Mouse (Mus musculus): ENCODE data around the gene Kif26b. TPM values are rescaled to one million over a fixed set of nuclear protein-coding genes. Genes with fewer than 3 reads are reported as not detected.
A peak's percentile ranks its signal among the peaks of the same experiment; 100 is the strongest.

Gene Kif26b
- polyA plus RNA-seq, 1 experiment from 2014 or later = 1.8 TPM

DNA sequence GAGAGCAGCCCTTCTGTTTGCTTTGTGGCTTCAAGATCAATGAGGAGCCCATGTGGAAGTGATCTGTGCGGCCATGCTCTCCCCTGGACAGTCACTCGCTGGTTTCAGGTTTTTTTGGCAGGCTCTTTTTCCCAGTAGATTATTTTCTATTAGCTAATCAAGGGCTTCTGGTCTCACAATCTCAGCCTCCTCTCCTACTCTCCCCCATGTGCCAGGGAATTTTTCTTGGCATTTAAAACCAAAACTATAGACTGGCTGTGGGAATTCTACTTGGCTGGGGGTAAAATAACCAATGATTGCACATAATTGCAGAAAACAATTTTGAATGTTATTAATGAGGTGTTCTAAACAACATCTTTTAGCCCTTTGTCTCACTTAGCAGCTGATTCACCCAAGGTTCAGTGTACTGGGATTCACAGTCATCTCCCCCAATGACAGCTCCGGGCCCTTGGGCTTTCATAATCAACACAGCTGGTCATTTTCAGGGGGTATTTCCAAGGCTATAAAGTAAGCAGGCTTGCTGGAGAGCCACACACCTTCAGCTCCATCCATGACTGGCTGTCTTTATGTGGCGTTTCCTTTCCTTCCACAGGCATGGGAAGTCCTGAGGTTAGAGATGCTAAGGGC, 44.6 kb downstream of the Kif26b start:
- no peak overlapping the region for H3K4me3 ChIP-seq (replicated peaks; ENCODE audit: low read length)
- no peaks in the 10 kb centered on the region for H3K4me1 ChIP-seq (ENCODE audit: control insufficient read depth, insufficient read depth, low read length)
- no peak for ATAC-seq (ENCODE audit: insufficient read depth, low FRiP score)
- no peak overlapping the region for H3K4me2 ChIP-seq (ENCODE audit: low read depth, low read length)
- no peak overlapping the region for H3K27ac ChIP-seq (ENCODE audit: low read length)
- 65% methylated on average over 4 of the region's 4 CpGs for WGBS
- no peaks in the 10 kb centered on the region for H3K27me3 ChIP-seq (ENCODE audit: control insufficient read depth, insufficient read depth, low read length)
- no peak overlapping the region for H3K9ac ChIP-seq (ENCODE audit: low read length)
- no peaks in the 10 kb centered on the region for H3K36me3 ChIP-seq (ENCODE audit: control insufficient read depth, insufficient read depth, low read length)
- H3K9me3 ChIP-seq (replicated peaks; ENCODE audit: control insufficient read depth, low read length) = peaks cover 9% of the 10 kb centered on the region

DNA sequence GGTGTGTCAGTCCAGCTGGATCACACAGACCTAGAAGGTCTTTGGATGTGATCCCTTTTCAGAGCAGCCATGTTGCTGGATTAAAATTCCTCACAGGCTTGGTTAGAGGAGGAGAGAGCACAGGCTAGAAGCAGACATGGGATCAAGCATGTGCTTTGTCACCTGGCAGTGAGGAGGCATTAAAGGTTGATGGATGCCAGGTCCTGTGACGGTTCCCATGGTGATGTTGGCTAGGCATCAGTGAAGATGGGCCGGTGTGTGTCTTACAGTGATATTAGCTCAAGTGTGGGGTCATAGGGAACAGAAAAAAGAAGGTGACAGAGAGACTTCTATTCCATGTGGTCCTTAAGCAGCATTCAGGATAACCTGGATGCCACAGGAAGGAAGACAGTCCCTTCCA, 46.8 kb downstream of the Kif26b start:
- Histone ChIP-seq H3K4me2 (ENCODE audit: low read depth, low read length) (no peak overlapping the region), H3K9ac (ENCODE audit: low read length) (no peak overlapping the region), H3K9me3 (replicated peaks; ENCODE audit: control insufficient read depth, low read length) (peaks cover 9% of the 10 kb centered on the region), H3K27ac (ENCODE audit: low read length) (no peak overlapping the region), H3K27me3 (ENCODE audit: control insufficient read depth, insufficient read depth, low read length) (no peaks in the 10 kb centered on the region), H3K4me1 (ENCODE audit: control insufficient read depth, insufficient read depth, low read length) (no peaks in the 10 kb centered on the region), H3K4me3 (replicated peaks; ENCODE audit: low read length) (no peak overlapping the region), H3K36me3 (ENCODE audit: control insufficient read depth, insufficient read depth, low read length) (no peaks in the 10 kb centered on the region)
- 87% methylated on average over 2 of the region's 2 CpGs for WGBS
- ATAC-seq (ENCODE audit: insufficient read depth, low FRiP score) = no peak

DNA sequence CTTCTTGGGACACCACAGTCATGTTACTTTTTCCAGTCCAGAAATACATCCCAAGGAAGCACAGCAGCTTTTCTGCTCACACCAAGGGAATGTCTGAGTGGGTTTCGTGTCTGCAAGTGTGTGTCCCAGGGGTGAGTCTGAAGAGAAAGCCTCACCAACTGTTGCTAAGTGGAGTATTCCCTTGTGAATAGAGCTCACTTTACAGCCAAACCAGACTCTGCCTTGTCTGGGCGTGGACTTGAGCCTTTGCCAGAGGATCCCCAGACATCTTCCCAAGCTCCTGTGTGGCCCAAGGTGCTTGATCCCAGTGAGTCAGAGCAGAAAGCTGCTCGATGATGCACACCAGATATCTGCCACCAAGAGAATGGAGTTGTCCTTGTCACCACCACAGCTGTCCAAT, 48.0 kb downstream of the Kif26b start:
- 77% methylated on average over 3 of the region's 3 CpGs for WGBS
- H3K4me2 ChIP-seq (ENCODE audit: low read depth, low read length) = no peak overlapping the region
- ATAC-seq (ENCODE audit: insufficient read depth, low FRiP score) = no peak
- no peak overlapping the region for H3K27ac ChIP-seq (ENCODE audit: low read length)
- H3K9me3 ChIP-seq (replicated peaks; ENCODE audit: control insufficient read depth, low read length) = peaks cover 9% of the 10 kb centered on the region
- no peaks in the 10 kb centered on the region for H3K4me1 ChIP-seq (ENCODE audit: control insufficient read depth, insufficient read depth, low read length)
- H3K27me3 ChIP-seq (ENCODE audit: control insufficient read depth, insufficient read depth, low read length) = no peaks in the 10 kb centered on the region
- H3K36me3 ChIP-seq (ENCODE audit: control insufficient read depth, insufficient read depth, low read length) = no peaks in the 10 kb centered on the region
- H3K4me3 ChIP-seq (replicated peaks; ENCODE audit: low read length) = no peak overlapping the region
- H3K9ac ChIP-seq (ENCODE audit: low read length) = no peak overlapping the region

DNA sequence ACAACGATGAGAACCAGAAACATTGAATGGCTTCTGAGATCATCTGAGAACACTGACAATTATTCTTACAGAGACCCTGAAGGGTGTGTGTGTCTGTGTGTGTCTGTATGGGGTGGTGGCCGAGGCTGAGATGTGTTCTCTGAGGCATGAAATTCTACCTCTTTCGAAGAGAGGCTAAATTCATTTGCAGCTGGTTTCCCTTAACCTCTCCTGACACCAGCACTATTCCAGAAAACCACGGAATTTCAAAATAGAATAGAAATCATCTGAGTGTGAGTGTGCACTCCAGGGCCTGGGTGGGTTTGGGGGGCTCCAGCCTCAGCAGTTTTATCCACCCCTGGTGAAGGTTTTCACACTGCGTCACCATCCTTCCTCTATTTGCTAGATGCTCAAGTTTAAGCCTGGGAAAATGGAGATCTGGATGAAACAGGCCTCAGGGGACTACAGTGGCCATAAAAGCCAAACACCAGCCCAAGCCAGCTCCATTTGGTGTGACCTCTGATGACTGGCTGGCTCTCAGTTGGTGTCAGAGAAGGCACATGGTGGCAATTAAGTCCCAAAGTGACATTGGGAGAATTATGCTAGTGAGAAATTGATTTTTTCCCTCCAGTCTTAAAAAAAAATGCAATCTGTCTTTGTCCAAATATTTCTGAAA, 56.6 kb downstream of the Kif26b start:
- Histone ChIP-seq H3K27me3 (ENCODE audit: control insufficient read depth, insufficient read depth, low read length) (no peaks in the 10 kb centered on the region), H3K4me3 (replicated peaks; ENCODE audit: low read length) (no peak overlapping the region)

DNA sequence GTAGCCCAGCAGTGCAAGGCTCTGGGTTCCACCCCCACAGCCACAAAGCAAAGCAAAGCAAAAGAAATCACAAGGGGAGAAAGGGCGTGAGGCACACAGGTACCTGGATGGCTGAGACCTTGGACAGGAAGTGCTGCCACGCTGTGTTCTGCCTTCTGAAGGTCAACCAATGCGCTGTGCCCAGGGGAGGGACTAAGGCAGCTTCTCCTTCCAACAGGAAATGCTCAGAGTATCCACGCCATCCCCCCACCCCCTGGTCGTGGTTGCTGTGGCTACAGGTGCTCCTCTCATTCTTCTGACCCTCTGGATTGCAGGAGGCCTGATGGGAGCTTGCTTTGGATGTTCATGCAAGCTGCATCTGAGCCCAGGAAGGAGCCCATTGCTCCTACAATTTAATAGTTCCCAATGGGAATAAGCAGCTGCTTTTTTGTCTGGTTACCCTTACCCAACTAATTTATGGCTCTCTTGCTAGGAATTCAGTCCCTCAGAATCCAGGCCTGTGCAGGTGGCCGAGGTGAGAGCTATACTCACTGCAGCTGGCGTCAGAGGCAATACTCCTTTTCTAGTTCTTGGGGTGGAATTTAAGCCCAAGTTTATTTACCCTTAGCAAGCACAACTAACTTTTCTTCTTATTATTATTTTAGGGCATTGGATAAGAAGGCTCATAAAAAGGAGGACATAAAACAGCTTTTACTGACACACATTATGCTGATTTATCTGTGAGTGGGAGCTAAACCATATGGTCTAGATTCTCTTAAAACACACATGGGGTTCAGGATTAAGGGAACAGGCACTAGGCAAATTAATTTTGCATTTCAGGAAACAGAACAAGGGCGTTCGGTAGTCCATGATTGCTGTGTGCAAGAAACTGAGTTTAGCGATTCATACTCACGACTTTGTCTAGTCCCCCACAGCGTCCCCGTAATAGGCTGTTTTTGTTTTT, 61.6 kb downstream of the Kif26b start:
- Histone ChIP-seq H3K4me2 (ENCODE audit: low read depth, low read length) (peak overlapping the region; percentile 32), H3K9ac (ENCODE audit: low read length) (no peak overlapping the region), H3K9me3 (replicated peaks; ENCODE audit: control insufficient read depth, low read length) (no peaks in the 10 kb centered on the region), H3K4me3 (replicated peaks; ENCODE audit: low read length) (no peak overlapping the region), H3K4me1 (ENCODE audit: control insufficient read depth, insufficient read depth, low read length) (peaks cover 13% of the 10 kb centered on the region), H3K27ac (ENCODE audit: low read length) (peak overlapping the region; percentile 18; the same call in 1 of the 2 replicates), H3K27me3 (ENCODE audit: control insufficient read depth, insufficient read depth, low read length) (no peaks in the 10 kb centered on the region), H3K36me3 (ENCODE audit: control insufficient read depth, insufficient read depth, low read length) (no peaks in the 10 kb centered on the region)
- peak; percentile 40; the same call in 1 of the 2 replicates for ATAC-seq (ENCODE audit: insufficient read depth, low FRiP score)
- whole genome bisulfite sequencing = 53% methylated on average over 13 of the region's 13 CpGs

More for the DNA sequence above, 56.6 kb downstream of the Kif26b start:
- Histone ChIP-seq H3K9me3 (replicated peaks; ENCODE audit: control insufficient read depth, low read length) (no peaks in the 10 kb centered on the region), H3K4me1 (ENCODE audit: control insufficient read depth, insufficient read depth, low read length) (peaks cover 9% of the 10 kb centered on the region), H3K9ac (ENCODE audit: low read length) (no peak overlapping the region), H3K27ac (ENCODE audit: low read length) (no peak overlapping the region), H3K4me2 (ENCODE audit: low read depth, low read length) (no peak overlapping the region), H3K36me3 (ENCODE audit: control insufficient read depth, insufficient read depth, low read length) (no peaks in the 10 kb centered on the region)
- no peak for ATAC-seq (ENCODE audit: insufficient read depth, low FRiP score)
- 60% methylated on average over 5 of the region's 5 CpGs for WGBS

DNA sequence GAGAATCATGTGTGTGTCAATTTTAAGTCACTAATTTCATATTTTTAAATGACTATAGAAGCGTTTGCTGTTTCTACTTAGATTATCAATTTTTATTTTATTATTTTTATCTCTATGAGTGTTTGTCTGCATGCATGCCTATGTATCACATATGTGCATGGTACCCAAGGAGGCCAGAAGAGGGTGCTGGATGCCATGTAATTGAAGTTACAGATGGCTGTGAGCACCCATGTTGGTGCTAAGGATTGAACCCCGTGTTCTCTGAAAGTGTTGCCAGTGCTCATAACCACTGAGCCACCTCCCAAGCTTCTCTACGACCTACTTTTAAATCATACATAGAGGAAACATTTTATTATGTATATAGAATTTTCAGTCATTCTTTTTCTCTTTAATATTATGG, 68.2 kb downstream of the Kif26b start:
- Histone ChIP-seq H3K27me3 (ENCODE audit: control insufficient read depth, insufficient read depth, low read length) (no peaks in the 10 kb centered on the region), H3K36me3 (ENCODE audit: control insufficient read depth, insufficient read depth, low read length) (no peaks in the 10 kb centered on the region), H3K9me3 (replicated peaks; ENCODE audit: control insufficient read depth, low read length) (no peaks in the 10 kb centered on the region), H3K4me2 (ENCODE audit: low read depth, low read length) (no peak overlapping the region), H3K4me3 (replicated peaks; ENCODE audit: low read length) (no peak overlapping the region), H3K4me1 (ENCODE audit: control insufficient read depth, insufficient read depth, low read length) (peaks cover 3% of the 10 kb centered on the region; the same call in 1 of the 2 replicates), H3K9ac (ENCODE audit: low read length) (no peak overlapping the region), H3K27ac (ENCODE audit: low read length) (no peak overlapping the region)
- 92% methylated on average over 3 of the region's 3 CpGs for WGBS
- no peak for ATAC-seq (ENCODE audit: insufficient read depth, low FRiP score)

DNA sequence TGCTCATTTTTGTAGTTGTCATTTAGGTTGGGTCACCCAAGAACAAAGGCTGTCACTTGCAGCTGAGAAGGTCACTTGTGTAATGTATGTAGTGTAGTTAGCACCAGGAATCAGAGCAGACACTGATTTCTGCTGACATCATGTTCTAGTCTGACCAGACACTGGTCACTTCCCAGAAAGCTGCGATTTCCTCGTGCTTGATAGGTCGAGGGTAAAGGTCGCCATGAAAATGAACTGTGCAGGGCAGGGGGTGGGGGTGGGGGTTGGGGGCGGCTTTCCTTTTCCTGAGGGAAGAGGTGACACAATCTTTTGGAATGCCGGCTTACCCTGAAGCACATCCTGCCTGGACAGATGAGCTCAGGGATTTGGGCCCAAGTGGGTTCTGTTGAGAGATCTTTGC, 68.8 kb downstream of the Kif26b start:
- Histone ChIP-seq H3K36me3 (ENCODE audit: control insufficient read depth, insufficient read depth, low read length) (no peaks in the 10 kb centered on the region), H3K9ac (ENCODE audit: low read length) (no peak overlapping the region), H3K4me2 (ENCODE audit: low read depth, low read length) (no peak overlapping the region), H3K4me3 (replicated peaks; ENCODE audit: low read length) (no peak overlapping the region), H3K27me3 (ENCODE audit: control insufficient read depth, insufficient read depth, low read length) (no peaks in the 10 kb centered on the region), H3K9me3 (replicated peaks; ENCODE audit: control insufficient read depth, low read length) (no peaks in the 10 kb centered on the region), H3K27ac (ENCODE audit: low read length) (no peak overlapping the region), H3K4me1 (ENCODE audit: control insufficient read depth, insufficient read depth, low read length) (peaks cover 3% of the 10 kb centered on the region; the same call in 1 of the 2 replicates)
- WGBS = 51% methylated on average over 6 of the region's 6 CpGs
- ATAC-seq (ENCODE audit: insufficient read depth, low FRiP score) = no peak

DNA sequence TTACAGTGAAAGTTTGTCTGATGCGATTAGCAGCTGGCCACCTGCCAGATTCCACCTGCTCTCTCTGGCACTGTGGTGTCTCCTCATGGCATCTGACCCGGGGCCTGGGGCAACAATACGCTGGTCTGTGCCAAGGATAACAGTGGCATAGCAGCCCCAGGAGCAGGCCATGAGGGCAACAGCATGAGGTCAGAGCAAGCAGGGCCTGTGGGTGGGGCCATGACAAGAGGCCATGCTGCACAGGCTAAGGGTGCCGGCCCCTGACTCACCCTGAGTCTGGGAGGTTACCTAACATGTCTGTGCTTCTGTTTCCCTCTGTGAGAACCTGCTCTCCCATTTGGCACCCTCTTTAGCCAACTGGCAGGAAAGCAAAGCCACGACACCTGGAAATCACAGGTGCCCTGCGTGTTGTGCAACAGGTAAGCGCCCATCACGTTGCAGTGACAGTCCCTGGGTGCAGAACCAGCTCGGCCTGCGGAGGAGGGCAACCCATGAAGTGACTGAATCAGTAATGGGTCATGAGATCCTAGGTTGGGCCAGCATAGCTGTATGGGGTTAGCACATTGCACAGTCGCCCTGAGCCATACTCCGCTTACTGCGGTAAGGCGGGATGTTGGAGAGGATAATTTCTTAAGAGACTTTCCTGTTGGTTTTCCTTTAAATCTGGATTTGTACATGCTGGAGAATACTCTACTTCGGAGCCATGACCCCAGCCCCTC, 72.1 kb downstream of the Kif26b start:
- WGBS = 76% methylated on average over 15 of the region's 15 CpGs
- H3K4me3 ChIP-seq (replicated peaks; ENCODE audit: low read length) = no peak overlapping the region
- no peak overlapping the region for H3K4me2 ChIP-seq (ENCODE audit: low read depth, low read length)
- peak; percentile 53; the same call in 1 of the 2 replicates for ATAC-seq (ENCODE audit: insufficient read depth, low FRiP score)
- peaks cover 3% of the 10 kb centered on the region; the same call in 1 of the 2 replicates for H3K4me1 ChIP-seq (ENCODE audit: control insufficient read depth, insufficient read depth, low read length)
- H3K27ac ChIP-seq (ENCODE audit: low read length) = no peak overlapping the region
- H3K27me3 ChIP-seq (ENCODE audit: control insufficient read depth, insufficient read depth, low read length) = no peaks in the 10 kb centered on the region
- no peaks in the 10 kb centered on the region for H3K36me3 ChIP-seq (ENCODE audit: control insufficient read depth, insufficient read depth, low read length)
- no peak overlapping the region for H3K9ac ChIP-seq (ENCODE audit: low read length)
- H3K9me3 ChIP-seq (replicated peaks; ENCODE audit: control insufficient read depth, low read length) = no peaks in the 10 kb centered on the region

Measured in stomach, embryonic 16.5 days (tissue).